Mouse (Mus musculus) kidney, postnatal 0 days (tissue): ENCODE measurements around the gene Tm9sf1. TPM values are rescaled to one million over a fixed set of nuclear protein-coding genes. Genes with fewer than 3 reads are reported as not detected.
A peak's percentile ranks its signal among the peaks of the same experiment; 100 is the strongest.

ENCODE experiments used
- ATAC-seq: fragments of 200-750 bp; cut with Nextera tagmentation; replicated peaks from 2 replicates; pipeline ENCODE4 v1.8.0; 2017; ENCODE audit warnings: low read depth, moderate number of reproducible peaks, moderate TSS enrichment, moderate library complexity; ENCODE audit not compliant: low FRiP score
- DNase-seq: peaks from one replicate; pipeline ENCODE4 v3.0.0-alpha.2; 2016; ENCODE audit warnings: low spot score
- H3K27ac ChIP-seq: fragments of 300-500 bp; sonication (generic); 2 replicates; pipeline ENCODE4 v1.5.1; 2014; ENCODE audit warnings: mild to moderate bottlenecking
- H3K27me3 ChIP-seq: fragments of 300-500 bp; sonication (generic); 2 replicates; pipeline ENCODE4 v1.6.1; 2014; ENCODE audit warnings: low read length, mixed read lengths; ENCODE audit not compliant: insufficient read depth
- H3K36me3 ChIP-seq: fragments of 300-500 bp; sonication (generic); 2 replicates; pipeline ENCODE4 v1.6.1; 2014; ENCODE audit warnings: low read length, mixed read lengths; ENCODE audit not compliant: insufficient read depth
- H3K4me1 ChIP-seq: fragments of 300-500 bp; sonication (generic); replicated peaks from 2 replicates; pipeline ENCODE4 v1.6.1; 2014; ENCODE audit warnings: antibody characterized with exemption, low read length, mixed read lengths; ENCODE audit not compliant: insufficient read depth
- H3K4me2 ChIP-seq: fragments of 300-500 bp; sonication (generic); 2 replicates; pipeline ENCODE4 v1.6.1; 2014; ENCODE audit warnings: mild to moderate bottlenecking, low read length, moderate library complexity, mixed read lengths
- H3K4me3 ChIP-seq: fragments of 300-500 bp; sonication (generic); replicated peaks from 2 replicates; pipeline ENCODE4 v1.5.1; 2014; ENCODE audit warnings: low read depth, low read length
- H3K9ac ChIP-seq: fragments of 300-500 bp; sonication (generic); 2 replicates; pipeline ENCODE4 v1.6.1; 2014; ENCODE audit warnings: low read depth, low read length
- H3K9me3 ChIP-seq: fragments of 300-500 bp; sonication (generic); replicated peaks from 2 replicates; pipeline ENCODE4 v1.6.1; 2016; ENCODE audit warnings: low read length, inconsistent platforms, mixed read lengths
- CTCF ChIP-seq: IDR thresholded peaks from 2 replicates; pipeline ENCODE4 v1.5.1; 2016; ENCODE audit warnings: antibody characterized with exemption, low read depth, mild to moderate bottlenecking, moderate library complexity
- WGBS: fragments of 180-500 bp; shearing (Covaris S2); extraction: QIAGEN DNeasy Blood & Tissue Kit; methylation state at CpG from one replicate; pipeline ENCODE4 v1.1.7; 2014; 5-methylcytosine and 5-hydroxymethylcytosine counted together
- polyA plus RNA-seq: library from polyadenylated mRNA; unstranded; fragments of >200 nt; fragmentation: Nextera tagmentation; extraction: Ambion mirVana; gene quantifications from 2 replicates; pipeline ENCODE4 v1.2.1, GENCODE M21; 2015

Gene Tm9sf1
- polyA plus RNA-seq, 1 experiment from 2014 or later: 108 TPM

- Histone ChIP-seq H3K9me3 (no peaks in the 10 kb centered on the region), H3K27me3 (no peaks in the 10 kb centered on the region), H3K4me1 (no peaks in the 10 kb centered on the region), H3K27ac (no peak overlapping the region), H3K4me3 (no peak overlapping the region), H3K9ac (no peak overlapping the region), H3K4me2 (no peak overlapping the region), H3K36me3 (0 out of 2 replicates have a peak, but pooled peaks cover 2% of the 10 kb centered on the region)
- WGBS: 90% methylated on average over 7 of the region's 7 CpGs
- no peak for ATAC-seq
- DNase-seq: no peak
- TF ChIP-seq CTCF: no peak
Measured at GRCm38 (mm10) chr14:55651528-55651927, 7.9 kb upstream of the Tm9sf1 start.

- ATAC-seq (no peak), DNase-seq (no peak)
- Histone ChIP-seq H3K36me3 (0 out of 2 replicates have a peak, but pooled peaks cover 6% of the 10 kb centered on the region), H3K4me1 (no peaks in the 10 kb centered on the region; the same call in 1 of the 2 replicates), H3K27me3 (no peaks in the 10 kb centered on the region), H3K9me3 (no peaks in the 10 kb centered on the region), H3K27ac (no peak within 1 kb of the TSS), H3K9ac (no peak within 1 kb of the TSS), H3K4me2 (no peak within 1 kb of the TSS), H3K4me3 (no peak within 1 kb of the TSS)
- 91% methylated on average over 2 of the region's 2 CpGs for WGBS
- no peak for TF ChIP-seq CTCF
Measured at GRCm38 (mm10) chr14:55649884-55650283, 6.3 kb upstream of the Tm9sf1 start, which contains the start of gene Tssk4. Gene Tssk4 (plus strand): TSS chr14:55650184.

DNA sequence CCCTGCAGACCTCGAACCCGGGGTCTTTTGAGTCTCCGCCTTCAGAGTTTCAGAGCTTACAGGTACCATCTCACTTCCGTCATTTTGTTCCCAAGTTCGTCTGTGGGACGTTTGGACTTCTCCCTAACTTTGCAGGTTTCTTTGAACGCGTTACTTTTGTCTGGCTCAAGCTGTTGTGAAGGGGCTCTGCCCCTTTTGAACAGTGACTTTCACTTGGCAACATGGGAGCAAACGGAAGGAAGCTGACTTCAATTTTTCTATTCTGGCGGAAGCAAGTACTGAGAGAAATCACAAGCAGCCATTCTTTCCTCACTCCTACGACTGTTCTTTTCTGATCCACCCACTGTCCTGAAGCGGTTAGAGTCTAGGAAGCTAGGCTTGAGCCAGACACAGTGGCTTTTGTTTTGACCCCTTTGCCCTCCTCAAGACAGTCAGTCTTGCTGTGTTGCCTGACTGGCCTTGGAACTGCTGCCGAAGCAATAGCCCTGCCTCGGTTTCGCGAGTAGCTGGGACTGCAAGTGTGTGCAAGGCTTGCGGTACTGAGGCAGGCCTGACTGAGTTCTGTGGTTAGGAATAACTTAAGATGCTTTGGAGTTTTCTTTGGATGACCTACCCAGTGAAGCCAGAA is 769 bp upstream of the Tm9sf1 start:
- Histone ChIP-seq H3K9me3 (no peaks in the 10 kb centered on the region), H3K4me1 (peaks cover 7% of the 10 kb centered on the region), H3K4me2 (peak overlapping the region; percentile 81), H3K27ac (peak overlapping the region; percentile 96), H3K36me3 (peaks cover 21% of the 10 kb centered on the region; the same call in 1 of the 2 replicates), H3K9ac (peak overlapping the region; percentile 93), H3K27me3 (no peaks in the 10 kb centered on the region), H3K4me3 (peak overlapping the region; percentile 72)
- TF ChIP-seq CTCF: no peak
- ATAC-seq (no peak), DNase-seq (peak; percentile 68)
- WGBS: 11% methylated on average over 17 of the region's 17 CpGs

DNA sequence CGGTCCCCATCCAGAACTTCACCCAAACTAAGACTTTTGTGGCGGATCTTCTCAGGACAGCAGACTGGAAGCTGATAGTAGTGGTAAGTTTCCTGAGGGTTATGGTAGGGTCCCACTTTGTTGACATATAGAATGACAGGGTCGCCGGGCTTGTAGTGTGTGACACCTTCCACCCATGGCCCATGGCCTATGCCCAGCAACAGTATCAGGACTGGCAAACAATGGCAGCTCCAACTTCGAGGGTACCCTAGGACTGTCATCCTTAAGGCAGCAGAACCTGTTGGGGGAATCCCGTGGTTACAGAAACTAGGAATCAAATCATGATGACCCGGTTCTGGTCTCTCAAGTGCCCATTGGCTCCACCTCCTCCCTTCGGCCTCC is 937 bp downstream of the Tm9sf1 start:
- Histone ChIP-seq H3K27me3 (no peaks in the 10 kb centered on the region), H3K9me3 (no peaks in the 10 kb centered on the region), H3K36me3 (peaks cover 36% of the 10 kb centered on the region; the same call in 1 of the 2 replicates), H3K27ac (peak overlapping the region; percentile 96), H3K9ac (peak overlapping the region; percentile 93), H3K4me2 (peak overlapping the region; percentile 81), H3K4me3 (peak overlapping the region; percentile 72), H3K4me1 (peaks cover 7% of the 10 kb centered on the region)
- TF ChIP-seq CTCF: no peak
- DNase-seq (no peak), ATAC-seq (no peak)
- WGBS: 19% methylated on average over 8 of the region's 8 CpGs

- Histone ChIP-seq H3K9ac (no peak overlapping the region), H3K36me3 (peaks cover 35% of the 10 kb centered on the region; the same call in 1 of the 2 replicates), H3K27ac (no peak overlapping the region), H3K4me2 (no peak overlapping the region), H3K4me3 (no peak overlapping the region), H3K4me1 (peaks cover 7% of the 10 kb centered on the region), H3K9me3 (no peaks in the 10 kb centered on the region), H3K27me3 (no peaks in the 10 kb centered on the region)
- TF ChIP-seq CTCF: no peak
- no peak for ATAC-seq
- 95% methylated on average over 13 of the region's 13 CpGs for WGBS
- DNase-seq: no peak
Measured at GRCm38 (mm10) chr14:55641291-55641690, 2.3 kb downstream of the Tm9sf1 start.

DNA sequence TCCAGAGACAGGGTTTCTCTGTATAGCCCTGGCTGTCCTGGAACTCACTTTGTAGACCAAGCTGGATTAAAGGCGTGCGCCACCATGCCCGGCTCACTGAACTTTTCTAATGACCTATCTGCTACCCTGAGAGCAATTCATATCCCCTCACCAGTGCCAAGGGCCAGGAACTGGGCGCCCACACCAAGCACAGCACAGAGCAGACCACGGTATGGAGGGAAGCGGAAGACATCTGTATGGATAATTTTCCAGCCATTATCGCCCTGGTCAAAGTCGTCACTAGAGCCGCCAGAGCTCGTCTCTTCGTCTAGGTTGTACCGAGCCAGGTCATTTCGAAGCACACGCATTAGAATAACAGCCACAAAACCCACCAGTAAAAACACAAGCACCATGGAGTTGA is 2.8 kb downstream of the Tm9sf1 start:
- no peak overlapping the region for H3K4me3 ChIP-seq
- no peak overlapping the region for H3K9ac ChIP-seq
- ATAC-seq (no peak), DNase-seq (no peak)
- peaks cover 7% of the 10 kb centered on the region for H3K4me1 ChIP-seq
- no peaks in the 10 kb centered on the region for H3K9me3 ChIP-seq
- WGBS: 97% methylated on average over 14 of the region's 14 CpGs
- TF ChIP-seq CTCF: no peak
- peaks cover 35% of the 10 kb centered on the region; the same call in 1 of the 2 replicates for H3K36me3 ChIP-seq
- H3K27me3 ChIP-seq: no peaks in the 10 kb centered on the region
- H3K27ac ChIP-seq: no peak overlapping the region
- no peak overlapping the region for H3K4me2 ChIP-seq

DNA sequence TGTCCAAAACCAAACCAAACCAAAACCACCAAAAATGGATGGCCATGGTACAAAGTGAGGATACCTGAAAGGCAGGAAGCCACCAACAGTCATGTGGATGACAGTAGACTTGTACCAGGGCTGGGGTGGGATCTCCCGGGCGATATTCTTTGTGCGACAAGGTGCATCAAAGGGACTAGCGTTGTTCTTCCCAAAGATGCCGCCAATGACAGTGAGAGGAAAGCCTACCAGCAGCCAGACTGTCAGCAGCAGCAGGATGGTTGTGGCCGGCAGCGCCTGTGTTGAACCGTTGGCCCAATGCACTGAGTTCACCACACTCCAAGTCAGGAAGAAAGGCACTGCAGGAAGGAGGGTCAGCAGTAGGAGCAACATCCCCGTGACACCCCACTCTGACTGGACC is 5.8 kb downstream of the Tm9sf1 start, which contains the start of gene Gm49378:
Gene Gm49378, minus strand, starts transcription at position 101 of the 400 bp plus-strand sequence.
- Histone ChIP-seq H3K27ac (no peak within 1 kb of the TSS), H3K9ac (no peak within 1 kb of the TSS), H3K36me3 (peaks cover 47% of the 10 kb centered on the region), H3K4me3 (no peak within 1 kb of the TSS), H3K4me2 (no peak within 1 kb of the TSS), H3K4me1 (peaks cover 7% of the 10 kb centered on the region), H3K9me3 (no peaks in the 10 kb centered on the region), H3K27me3 (no peaks in the 10 kb centered on the region)
- ATAC-seq (no peak), DNase-seq (no peak)
- WGBS: 95% methylated on average over 9 of the region's 9 CpGs
- no peak for TF ChIP-seq CTCF
